In the genomic region with DNA sequence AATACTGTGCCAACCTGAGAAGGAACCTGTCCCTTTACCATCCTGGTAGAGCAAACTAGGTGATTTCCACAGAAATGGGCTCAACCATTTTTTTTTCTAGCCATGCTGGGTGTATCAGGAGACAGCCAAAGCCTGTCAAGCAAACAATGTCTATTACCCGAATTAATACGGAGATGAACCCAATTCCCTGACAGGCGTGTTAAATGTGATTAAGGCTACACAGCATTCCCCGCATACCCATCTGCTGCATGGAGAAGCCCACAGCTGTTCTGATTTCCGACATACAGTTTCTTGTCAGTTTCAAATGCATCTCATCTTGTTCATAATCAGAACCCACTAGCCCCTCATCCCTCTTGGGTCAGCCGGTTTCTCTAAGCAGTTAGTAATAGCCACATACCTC, we compare ENCODE assay signal across 16 mouse cellular contexts.
DNase-seq lines count a peak whose midpoint lies in the region; ATAC-seq and TF ChIP-seq lines count a peak whose summit lies in the region.
"Had no signal": no experiment of that assay in that cellular context is flagged by ENCODE, and none has a peak within 500 bp of the region (broad histone marks: within the 10 kb centered on the region; RNA-seq: fewer than 3 reads in every experiment).

No protein-coding gene starts in this region.

- no peak overlapping the region for H3K4me3 ChIP-seq in hindbrain, embryonic 13.5 days
- H3K4me3 ChIP-seq in hindbrain, embryonic 11.5 days (ENCODE audit: low read depth, low read length): no peak overlapping the region
- H3K4me3 ChIP-seq in hindbrain, postnatal 0 days (ENCODE audit: low read length): no peak overlapping the region
- H3K4me3 ChIP-seq: heart, embryonic 10.5 days; limb, embryonic 10.5 days had no signal

- ATAC-seq in hindbrain, embryonic 13.5 days (ENCODE audit: low FRiP score): peak; percentile 63; the same call in 1 of the 2 replicates
- ATAC-seq in hindbrain, embryonic 11.5 days (ENCODE audit: low FRiP score): no peak; the same call in 1 of the 2 replicates
- peak; percentile 51; the same call in 1 of the 2 replicates for ATAC-seq in hindbrain, postnatal 0 days

- WGBS in hindbrain, embryonic 13.5 days: 43% methylated on average over 6 of the region's 6 CpGs
- WGBS in hindbrain, embryonic 11.5 days: 56% methylated on average over 6 of the region's 6 CpGs
- WGBS in hindbrain, postnatal 0 days: 41% methylated on average over 6 of the region's 6 CpGs

- no peak for DNase-seq in hindbrain, embryonic 11.5 days (ENCODE audit: low spot score)
- DNase-seq in brain, embryonic 14.5 days (ENCODE audit: low read depth): peak; percentile 62
- DNase-seq in hindbrain, postnatal 0 days (ENCODE audit: low spot score): peak; percentile 67
- peak; percentile 48 for DNase-seq in retina, embryonic 14.5 days (ENCODE audit: low spot score)
- DNase-seq in thymus, postnatal 0 days (ENCODE audit: low spot score): no peak
- no peak for DNase-seq in liver
- DNase-seq: adrenal gland, postnatal 25 days; cerebellum, adult 11 months; cerebellum, adult 9-11 months; kidney, adult 11 months; kidney, postnatal 4 days; lung, postnatal 4 days; thymus, adult 18-20 months had no signal

- H3K27ac ChIP-seq in hindbrain, embryonic 13.5 days: no peak overlapping the region
- no peak overlapping the region for H3K27ac ChIP-seq in hindbrain, embryonic 11.5 days (ENCODE audit: low read depth, low read length)
- no peak overlapping the region for H3K27ac ChIP-seq in hindbrain, postnatal 0 days
- H3K27ac ChIP-seq: heart, embryonic 10.5 days; limb, embryonic 10.5 days had no signal

- no peaks in the 10 kb centered on the region for H3K27me3 ChIP-seq in hindbrain, embryonic 13.5 days
- H3K27me3 ChIP-seq in hindbrain, embryonic 11.5 days (ENCODE audit: control insufficient read depth, insufficient read depth, low read length): no peaks in the 10 kb centered on the region
- no peaks in the 10 kb centered on the region for H3K27me3 ChIP-seq in hindbrain, postnatal 0 days (ENCODE audit: insufficient read depth, low read length)

- no peak overlapping the region for H3K9ac ChIP-seq in hindbrain, embryonic 13.5 days
- H3K9ac ChIP-seq in hindbrain, embryonic 11.5 days (ENCODE audit: low read depth, low read length): no peak overlapping the region
- no peak overlapping the region for H3K9ac ChIP-seq in hindbrain, postnatal 0 days (replicated peaks; ENCODE audit: low read length)

- no peak for TF ChIP-seq POLR2A in brain, embryonic 14.5 days (IDR thresholded peaks at IDR 0.05; ENCODE audit: borderline replicate concordance, extremely low read depth, insufficient read depth, insufficient read length, poor library complexity, severe bottlenecking)

- peaks cover 2% of the 10 kb centered on the region; the same call in 1 of the 2 replicates for H3K4me1 ChIP-seq in hindbrain, embryonic 13.5 days (replicated peaks)
- H3K4me1 ChIP-seq in hindbrain, embryonic 11.5 days (replicated peaks; ENCODE audit: control insufficient read depth, insufficient read depth, low read length): no peaks in the 10 kb centered on the region
- no peaks in the 10 kb centered on the region for H3K4me1 ChIP-seq in hindbrain, postnatal 0 days (ENCODE audit: insufficient read depth, low read length)
- H3K4me1 ChIP-seq: heart, embryonic 10.5 days had no signal

- no peaks in the 10 kb centered on the region for H3K9me3 ChIP-seq in hindbrain, embryonic 13.5 days
- no peaks in the 10 kb centered on the region for H3K9me3 ChIP-seq in hindbrain, embryonic 11.5 days (ENCODE audit: control insufficient read depth, low read length)
- H3K9me3 ChIP-seq in hindbrain, postnatal 0 days (ENCODE audit: low read length): no peaks in the 10 kb centered on the region
- H3K9me3 ChIP-seq: heart, embryonic 10.5 days; limb, embryonic 10.5 days had no signal

- H3K4me2 ChIP-seq in hindbrain, embryonic 13.5 days: no peak overlapping the region
- H3K4me2 ChIP-seq in hindbrain, embryonic 11.5 days (replicated peaks; ENCODE audit: low read depth, low read length): no peak overlapping the region
- no peak overlapping the region for H3K4me2 ChIP-seq in hindbrain, postnatal 0 days (ENCODE audit: low read depth, low read length)

- no peaks in the 10 kb centered on the region for H3K36me3 ChIP-seq in hindbrain, embryonic 13.5 days
- no peaks in the 10 kb centered on the region for H3K36me3 ChIP-seq in hindbrain, embryonic 11.5 days (ENCODE audit: control insufficient read depth, insufficient read depth, low read length)
- H3K36me3 ChIP-seq in hindbrain, postnatal 0 days (ENCODE audit: insufficient read depth, low read length): no peaks in the 10 kb centered on the region
- H3K36me3 ChIP-seq: heart, embryonic 10.5 days; limb, embryonic 10.5 days had no signal

- TF ChIP-seq CTCF in brain, embryonic 14.5 days (IDR thresholded peaks at IDR 0.05; ENCODE audit: borderline replicate concordance, extremely low read depth, insufficient read depth, insufficient read length): no peak
- TF ChIP-seq CTCF in hindbrain, postnatal 0 days (IDR thresholded peaks at IDR 0.05; ENCODE audit: low read depth): no peak

Comparison
In these comparisons a context has a peak if more than half of its experiments do, and no peak if none do; other contexts are left out.
1. DNase-seq: peak in brain, embryonic 14.5 days (single experiment), hindbrain, postnatal 0 days (single experiment) and retina, embryonic 14.5 days (single experiment); none in hindbrain, embryonic 11.5 days (single experiment), thymus, postnatal 0 days (single experiment) and liver (single experiment).